Mouse (Mus musculus): ENCODE results near the gene Trim34b.

GRCm38 (mm10) chr7:104314796-104315353 lies 14.4 kb upstream of the Trim34b start:
- TF ChIP-seq CTCF (IDR thresholded peaks at IDR 0.05; ENCODE audit: low read depth) = no peak
- TF ChIP-seq EP300 (IDR thresholded peaks at IDR 0.05; ENCODE audit: low read depth) = no peak

All from heart, postnatal 0 days (tissue).